Mouse (Mus musculus) liver, postnatal 0 days (tissue): ENCODE measurements around the gene Slc25a17.

ENCODE experiments used
- CTCF ChIP-seq: sonication (generic); IDR thresholded peaks from 2 replicates; pipeline ENCODE4 v1.5.1; 2016; ENCODE audit warnings: antibody characterized with exemption, low read depth
- EP300 ChIP-seq: IDR thresholded peaks from 2 replicates; pipeline ENCODE4 v1.6.1; 2016; ENCODE audit warnings: antibody characterized with exemption, low read depth, mild to moderate bottlenecking

GRCm38 (mm10) chr15:81356946-81357345 is 3.7 kb downstream of the Slc25a17 start:
- TF ChIP-seq CTCF (no peak), EP300 (no peak)
